Mouse (Mus musculus) midbrain, embryonic 16.5 days (tissue): Measurements from ENCODE around the gene Atp13a5. TPM values are rescaled to one million over a fixed set of nuclear protein-coding genes. Genes with fewer than 3 reads are reported as not detected.

Experiments used
- ATAC-seq: fragments of 200-750 bp; cut with Nextera tagmentation; 2 replicates; pipeline ENCODE4 v1.8.0; 2017; ENCODE audit warnings: moderate TSS enrichment
- H3K27ac ChIP-seq: fragments of 300-500 bp; sonication (generic); 2 replicates; pipeline ENCODE4 v1.5.1; 2014; ENCODE audit warnings: mild to moderate bottlenecking, low read length, mixed read lengths
- H3K27me3 ChIP-seq: fragments of 300-500 bp; sonication (generic); 2 replicates; pipeline ENCODE4 v1.6.1; 2014; ENCODE audit warnings: low read depth, low read length, mixed read lengths; ENCODE audit not compliant: control insufficient read depth, insufficient read depth
- H3K36me3 ChIP-seq: fragments of 300-500 bp; sonication (generic); 2 replicates; pipeline ENCODE4 v1.6.1; 2014; ENCODE audit warnings: mild to moderate bottlenecking, low read length, moderate library complexity, mixed read lengths; ENCODE audit not compliant: control insufficient read depth, insufficient read depth
- H3K4me1 ChIP-seq: fragments of 300-500 bp; sonication (generic); 2 replicates; pipeline ENCODE4 v1.6.1; 2014; ENCODE audit warnings: mild to moderate bottlenecking, low read length, mixed read lengths; ENCODE audit not compliant: control insufficient read depth, insufficient read depth
- H3K4me2 ChIP-seq: fragments of 300-500 bp; sonication (generic); 2 replicates; pipeline ENCODE4 v1.6.1; 2014; ENCODE audit warnings: mild to moderate bottlenecking, low read length, mixed read lengths
- H3K4me3 ChIP-seq: fragments of 300-500 bp; sonication (generic); 2 replicates; pipeline ENCODE4 v1.5.1; 2014; ENCODE audit warnings: low read depth, mild to moderate bottlenecking, low read length, moderate library complexity, mixed read lengths
- H3K9ac ChIP-seq: fragments of 300-500 bp; sonication (generic); 2 replicates; pipeline ENCODE4 v1.6.1; 2014; ENCODE audit warnings: low read depth, low read length, mixed read lengths
- H3K9me3 ChIP-seq: fragments of 300-500 bp; sonication (generic); replicated peaks from 2 replicates; pipeline ENCODE4 v1.6.1; 2014; ENCODE audit warnings: mild to moderate bottlenecking, low read length, mixed read lengths; ENCODE audit not compliant: control insufficient read depth, poor library complexity, severe bottlenecking
- WGBS: fragments of 180-500 bp; shearing (Covaris S2); extraction: QIAGEN DNeasy Blood & Tissue Kit; methylation state at CpG from one replicate; pipeline ENCODE4 v1.1.7; 2014; 5-methylcytosine and 5-hydroxymethylcytosine counted together
- polyA plus RNA-seq: library from polyadenylated mRNA; unstranded; fragments of >200 nt; fragmentation: Nextera tagmentation; extraction: Ambion mirVana; gene quantifications from 2 replicates; pipeline ENCODE4 v1.2.1, GENCODE M21; 2015

Atp13a5 gene
- polyA plus RNA-seq, 1 experiment from 2014 or later = 4.0 TPM

- Histone ChIP-seq H3K4me3 (no peak overlapping the region), H3K4me1 (peaks cover 15% of the 10 kb centered on the region), H3K9ac (no peak overlapping the region), H3K9me3 (no peaks in the 10 kb centered on the region), H3K36me3 (no peaks in the 10 kb centered on the region), H3K27ac (no peak overlapping the region), H3K4me2 (no peak overlapping the region), H3K27me3 (no peaks in the 10 kb centered on the region)
- no peak for ATAC-seq
- WGBS = 52% methylated on average over 3 of the region's 3 CpGs
Measured at GRCm38 (mm10) chr16:29327910-29328309, 50.6 kb downstream of the Atp13a5 start.

- Histone ChIP-seq H3K9me3 (no peaks in the 10 kb centered on the region), H3K27ac (no peak overlapping the region), H3K27me3 (no peaks in the 10 kb centered on the region; the same call in 1 of the 2 replicates), H3K4me2 (no peak overlapping the region), H3K36me3 (no peaks in the 10 kb centered on the region), H3K9ac (no peak overlapping the region), H3K4me3 (no peak overlapping the region), H3K4me1 (no peaks in the 10 kb centered on the region)
- ATAC-seq = no peak
- 84% methylated on average over 7 of the region's 7 CpGs for WGBS
Measured at GRCm38 (mm10) chr16:29325233-29325919, 53.2 kb downstream of the Atp13a5 start.

GRCm38 (mm10) chr16:29320717-29321116 lies 57.8 kb downstream of the Atp13a5 start:
- no peaks in the 10 kb centered on the region for H3K4me1 ChIP-seq
- WGBS = 87% methylated on average over 3 of the region's 3 CpGs
- H3K27ac ChIP-seq = no peak overlapping the region
- no peaks in the 10 kb centered on the region for H3K36me3 ChIP-seq
- H3K27me3 ChIP-seq = no peaks in the 10 kb centered on the region; the same call in 1 of the 2 replicates
- H3K9ac ChIP-seq = no peak overlapping the region
- no peak overlapping the region for H3K4me3 ChIP-seq
- no peak for ATAC-seq
- no peak overlapping the region for H3K4me2 ChIP-seq
- no peaks in the 10 kb centered on the region for H3K9me3 ChIP-seq

- no peaks in the 10 kb centered on the region for H3K9me3 ChIP-seq
- WGBS = 91% methylated on average over 3 of the region's 3 CpGs
- no peak overlapping the region for H3K9ac ChIP-seq
- no peak overlapping the region for H3K4me2 ChIP-seq
- H3K4me3 ChIP-seq = no peak overlapping the region
- H3K36me3 ChIP-seq = no peaks in the 10 kb centered on the region
- H3K4me1 ChIP-seq = no peaks in the 10 kb centered on the region
- ATAC-seq = no peak
- H3K27me3 ChIP-seq = no peaks in the 10 kb centered on the region
- H3K27ac ChIP-seq = no peak overlapping the region
Measured at GRCm38 (mm10) chr16:29315391-29315790, 63.1 kb downstream of the Atp13a5 start.

GRCm38 (mm10) chr16:29314991-29315390 lies 63.5 kb downstream of the Atp13a5 start:
- no peak overlapping the region for H3K27ac ChIP-seq
- H3K9me3 ChIP-seq = no peaks in the 10 kb centered on the region
- ATAC-seq = no peak
- no peaks in the 10 kb centered on the region for H3K4me1 ChIP-seq
- H3K4me2 ChIP-seq = no peak overlapping the region
- H3K27me3 ChIP-seq = no peaks in the 10 kb centered on the region
- no peak overlapping the region for H3K9ac ChIP-seq
- H3K36me3 ChIP-seq = no peaks in the 10 kb centered on the region
- no peak overlapping the region for H3K4me3 ChIP-seq
- WGBS = 89% methylated on average over 3 of the region's 3 CpGs

- no peaks in the 10 kb centered on the region for H3K27me3 ChIP-seq
- no peak overlapping the region for H3K4me3 ChIP-seq
- H3K4me1 ChIP-seq = no peaks in the 10 kb centered on the region
- 0 out of 2 replicates have a peak overlapping the region, but pooled peaks have one; percentile 13 for H3K27ac ChIP-seq
- no peaks in the 10 kb centered on the region for H3K36me3 ChIP-seq
- H3K9ac ChIP-seq = no peak overlapping the region
- ATAC-seq = peak; percentile 76
- WGBS = 48% methylated on average over 9 of the region's 9 CpGs
- H3K9me3 ChIP-seq = no peaks in the 10 kb centered on the region
- H3K4me2 ChIP-seq = no peak overlapping the region
Measured at GRCm38 (mm10) chr16:29297555-29298021, 80.9 kb downstream of the Atp13a5 start.

GRCm38 (mm10) chr16:29280691-29281090 lies 97.8 kb downstream of the Atp13a5 start:
- WGBS = 73% methylated on average over 5 of the region's 5 CpGs
- no peak overlapping the region for H3K4me3 ChIP-seq
- no peak overlapping the region for H3K27ac ChIP-seq
- no peak for ATAC-seq
- H3K9me3 ChIP-seq = no peaks in the 10 kb centered on the region
- no peaks in the 10 kb centered on the region for H3K4me1 ChIP-seq
- no peaks in the 10 kb centered on the region for H3K27me3 ChIP-seq
- H3K4me2 ChIP-seq = no peak overlapping the region
- H3K9ac ChIP-seq = no peak overlapping the region
- H3K36me3 ChIP-seq = no peaks in the 10 kb centered on the region

- H3K9ac ChIP-seq = no peak overlapping the region
- ATAC-seq = no peak
- no peak overlapping the region for H3K27ac ChIP-seq
- no peak overlapping the region for H3K4me2 ChIP-seq
- no peaks in the 10 kb centered on the region for H3K4me1 ChIP-seq
- WGBS = 92% methylated on average over 4 of the region's 4 CpGs
- H3K4me3 ChIP-seq = no peak overlapping the region
- H3K27me3 ChIP-seq = no peaks in the 10 kb centered on the region
- H3K9me3 ChIP-seq = peaks cover 4% of the 10 kb centered on the region
- no peaks in the 10 kb centered on the region for H3K36me3 ChIP-seq
Measured at GRCm38 (mm10) chr16:29254325-29254724, 124.2 kb downstream of the Atp13a5 start.

GRCm38 (mm10) chr16:29235951-29236350 lies 142.6 kb downstream of the Atp13a5 start:
- no peak overlapping the region for H3K27ac ChIP-seq
- H3K27me3 ChIP-seq = no peaks in the 10 kb centered on the region
- H3K9me3 ChIP-seq = no peaks in the 10 kb centered on the region
- no peak overlapping the region for H3K4me3 ChIP-seq
- no peak overlapping the region for H3K4me2 ChIP-seq
- 79% methylated on average over 5 of the region's 5 CpGs for WGBS
- no peaks in the 10 kb centered on the region for H3K4me1 ChIP-seq
- H3K36me3 ChIP-seq = no peaks in the 10 kb centered on the region
- ATAC-seq = no peak
- no peak overlapping the region for H3K9ac ChIP-seq
